Mouse (Mus musculus): Measurements from ENCODE around the gene Serpina5.

DNA sequence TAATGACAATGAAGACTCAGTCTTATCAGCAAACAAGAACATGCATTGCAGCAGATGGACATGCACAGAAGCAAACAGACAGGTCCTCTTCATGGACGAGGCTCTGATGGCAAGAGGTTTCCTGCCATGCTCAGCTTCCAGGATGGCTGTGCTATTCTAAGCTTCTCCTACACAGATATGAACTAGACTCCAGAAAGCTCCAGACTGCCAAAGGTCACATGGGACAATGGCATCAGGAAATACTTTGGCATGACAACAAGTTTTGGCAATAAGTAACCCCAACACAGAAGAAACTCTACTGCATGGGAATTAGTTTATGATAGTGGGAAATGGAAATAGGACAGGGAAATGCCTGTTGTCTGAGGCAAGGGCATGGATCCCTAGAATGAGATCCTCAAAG, 42.4 kb downstream of the Serpina5 start:
- TF ChIP-seq CTCF (IDR thresholded peaks at IDR 0.05; ENCODE audit: insufficient read depth, low read depth, low read length) (no peak), POLR2A (IDR thresholded peaks at IDR 0.05; ENCODE audit: insufficient read depth, low read depth, low read length) (no peak)

Measured in olfactory bulb, adult 2 months (tissue).